Mouse (Mus musculus): Measurements from ENCODE around the gene Polr1a. TPM values are rescaled to one million over a fixed set of nuclear protein-coding genes. Genes with fewer than 3 reads are reported as not detected.

The Polr1a gene
- 10 to 100 TPM; 31.8 to 31.9 TPM for total RNA-seq (2021)
- long read RNA-seq, experiment 1, full-length matches to known transcripts, result 8 of 22 reads
- long read RNA-seq, experiment 1, partial matches to known transcripts, result 10 of 22 reads
- long read RNA-seq, experiment 1, other reads (novel, unspliced or antisense), result 4 of 22 reads
- long read RNA-seq, experiment 2, full-length matches to known transcripts, result 3 of 13 reads
- long read RNA-seq, experiment 2, partial matches to known transcripts, result 8 of 13 reads
- long read RNA-seq, experiment 2, other reads (novel, unspliced or antisense), result 2 of 13 reads

DNA sequence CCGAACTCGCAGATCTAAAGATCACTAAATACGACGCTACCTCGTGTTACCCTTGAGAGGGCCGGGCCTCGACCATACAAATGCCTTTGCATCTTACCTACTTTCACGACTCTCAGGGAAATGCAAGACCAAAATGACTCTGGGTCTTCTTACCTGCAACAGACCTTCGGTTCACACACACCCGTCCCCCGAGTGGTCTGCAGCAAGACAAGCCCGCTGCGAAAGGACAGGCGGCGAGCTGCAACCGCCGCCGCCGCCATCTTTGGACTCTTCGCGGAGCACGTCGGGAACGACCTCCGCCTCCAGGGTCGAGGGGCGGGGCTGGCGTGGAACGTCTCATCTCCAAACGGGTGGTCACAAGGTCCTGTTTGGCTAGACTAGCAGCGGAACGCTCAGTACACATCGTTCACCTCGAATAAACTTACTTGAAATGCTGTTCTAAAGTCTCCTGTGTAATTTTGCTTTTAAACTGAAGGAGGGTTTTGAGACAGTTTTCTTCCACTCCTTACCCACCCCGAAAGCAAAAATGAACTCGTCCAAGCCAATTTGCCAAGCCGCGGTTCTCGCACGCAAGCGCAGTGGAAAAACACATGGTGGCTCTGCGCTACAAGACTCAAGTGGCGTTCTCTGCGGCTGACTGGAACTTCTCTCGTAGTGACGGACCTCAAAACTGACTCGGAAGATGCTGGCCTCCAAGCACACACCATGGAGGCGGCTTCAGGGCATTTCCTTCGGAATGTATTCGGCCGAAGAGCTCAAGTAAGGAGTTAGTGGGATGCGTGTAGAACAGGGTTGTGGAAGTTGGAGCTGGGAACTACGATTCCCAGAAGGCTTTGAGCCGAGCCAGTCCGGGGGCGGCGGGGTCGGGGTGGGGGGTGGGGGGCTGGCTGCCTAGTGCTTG lies at the start of gene Polr1a, which contains the start of gene Ptcd3:
Gene Polr1a, plus strand, starts transcription at position 573 of the 901 bp plus-strand sequence.
Gene Ptcd3, minus strand, starts transcription at position 270 of the 901 bp plus-strand sequence.
- intact Hi-C loops (cut with DNase I), result loop anchor here (10.0 kb wide), 1 partner anchor 426 kb away; no protein-coding TSS in a partner anchor
- no peak; the same call in 1 of the 2 replicates for TF ChIP-seq CTCF (IDR thresholded peaks at IDR 0.05)
- Histone ChIP-seq H3K4me3 (peak within 1 kb of the TSS; percentile 68), H3K27ac (peak within 1 kb of the TSS; percentile 100)
- DNase-seq (ENCODE audit: extremely low spot score in 1 of 2, low spot score in 2 of 2), result peak; percentile 88 to 92

DNA sequence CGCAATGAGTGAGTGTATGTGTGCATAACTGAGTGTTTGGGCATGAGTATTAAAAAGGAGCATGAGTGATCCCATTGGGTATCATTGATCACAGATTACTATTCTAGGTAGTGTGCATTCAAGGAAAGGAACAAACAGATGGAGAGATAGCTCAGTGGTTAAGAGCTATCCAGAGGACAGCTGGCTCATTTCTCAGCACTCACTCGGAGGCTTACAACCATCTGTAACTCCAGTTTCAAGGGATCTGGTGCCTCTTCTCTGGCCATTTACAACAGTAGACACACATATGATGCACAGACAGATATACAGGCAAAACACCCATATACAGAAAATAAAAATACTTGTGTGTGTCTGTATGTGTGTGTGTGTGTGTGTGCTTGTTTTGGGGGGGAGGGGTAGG lies 41.1 kb upstream of the Polr1a start:
- no peak for TF ChIP-seq CTCF (IDR thresholded peaks at IDR 0.05)
- no peak overlapping the region for H3K27ac ChIP-seq
- no peak for DNase-seq (ENCODE audit: extremely low spot score in 1 of 2, low spot score in 2 of 2)
- no peak overlapping the region for H3K4me3 ChIP-seq
- intact Hi-C loops (cut with DNase I), result loop anchor here (10.0 kb wide), 1 partner anchor 457 kb away; no protein-coding TSS in a partner anchor

DNA sequence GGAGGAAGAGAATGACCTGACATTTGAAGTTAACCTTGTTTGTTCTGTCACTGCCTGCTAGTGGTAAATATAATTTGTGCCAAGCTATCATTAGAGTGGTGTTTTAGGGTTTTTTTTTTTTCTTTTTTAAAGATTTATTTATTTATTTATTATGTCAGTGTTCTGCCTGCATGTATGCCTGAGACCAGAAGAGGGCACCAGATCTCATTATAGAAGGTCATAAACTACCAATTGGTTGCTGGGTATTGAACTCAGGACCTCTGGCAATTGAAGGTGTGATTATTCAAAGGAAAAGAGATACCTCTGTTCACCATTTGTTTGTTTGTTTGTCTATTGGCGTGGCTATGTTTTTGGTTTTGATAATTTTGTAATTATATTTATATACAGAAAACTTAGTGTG lies 40.0 kb upstream of the Polr1a start:
- TF ChIP-seq CTCF (IDR thresholded peaks at IDR 0.05), result peak; percentile 48
- H3K27ac ChIP-seq, result no peak overlapping the region
- H3K4me3 ChIP-seq, result no peak overlapping the region
- DNase-seq (ENCODE audit: extremely low spot score in 1 of 2, low spot score in 2 of 2), result no peak
- intact Hi-C loops (cut with DNase I), result loop anchor here (10.0 kb wide), 1 partner anchor 456 kb away; no protein-coding TSS in a partner anchor

DNA sequence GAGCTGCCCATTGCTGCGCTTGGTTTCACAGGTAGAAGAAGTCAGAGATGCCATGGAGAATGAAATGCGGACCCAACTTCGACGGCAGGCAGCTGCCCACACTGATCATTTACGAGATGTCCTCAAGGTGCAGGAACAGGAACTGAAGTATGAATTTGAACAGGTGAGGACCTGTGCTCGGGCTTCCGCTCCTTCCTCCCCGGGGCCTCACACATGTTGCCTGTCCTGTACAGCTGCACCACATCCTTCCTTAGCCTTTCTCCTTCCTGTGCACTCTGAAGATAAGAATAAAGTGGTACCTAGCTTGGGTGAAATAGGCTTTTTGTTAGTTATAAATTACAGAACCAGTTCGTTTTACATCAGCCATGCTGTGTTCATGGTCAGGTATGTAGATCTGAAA lies 37.5 kb upstream of the Polr1a start:
- intact Hi-C loops (cut with DNase I), result no loop called here
- Histone ChIP-seq H3K4me3 (no peak overlapping the region), H3K27ac (no peak overlapping the region)
- DNase-seq (ENCODE audit: extremely low spot score in 1 of 2, low spot score in 2 of 2), result no peak
- TF ChIP-seq CTCF (IDR thresholded peaks at IDR 0.05), result no peak

DNA sequence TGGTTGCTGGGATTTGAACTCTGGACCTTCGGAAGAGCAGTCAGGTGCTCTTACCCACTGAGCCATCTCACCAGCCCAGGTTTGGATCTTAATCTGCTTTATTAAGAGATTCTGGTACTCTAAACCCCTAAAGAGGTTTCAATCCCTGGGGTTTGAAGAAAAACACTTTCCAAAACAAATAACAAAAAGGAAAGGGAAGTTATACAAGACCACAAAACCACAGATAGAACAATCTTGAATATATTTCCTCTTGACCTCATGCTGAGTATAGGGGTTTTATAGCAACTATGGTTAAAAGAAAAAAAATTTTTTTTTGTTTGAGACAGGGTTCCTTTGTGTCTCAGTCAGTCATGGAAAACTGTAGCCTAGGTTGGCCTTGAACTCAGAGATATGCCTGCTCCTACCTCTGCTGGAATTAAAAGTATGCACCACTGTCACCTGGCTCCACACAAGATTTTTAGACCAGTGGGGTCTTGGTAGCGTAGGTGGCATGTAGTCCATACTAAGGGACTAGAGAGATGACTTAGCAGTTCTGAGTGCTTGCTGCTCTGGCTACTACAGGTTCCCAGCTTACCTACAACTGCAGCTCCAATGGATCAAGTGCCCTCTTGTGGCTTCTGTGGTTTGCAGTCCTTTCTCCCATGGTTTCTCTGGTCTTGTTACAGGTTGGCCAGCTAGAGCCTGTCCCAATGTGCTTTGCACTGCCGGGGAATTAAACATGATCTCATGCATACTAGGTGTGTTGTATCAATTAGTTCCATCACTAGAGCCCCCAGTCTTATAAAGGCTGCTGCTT lies 30.7 kb upstream of the Polr1a start:
- intact Hi-C loops (cut with DNase I), result no loop called here
- no peak for DNase-seq (ENCODE audit: extremely low spot score in 1 of 2, low spot score in 2 of 2)
- no peak overlapping the region for H3K27ac ChIP-seq
- no peak; the same call in 1 of the 2 replicates for TF ChIP-seq CTCF (IDR thresholded peaks at IDR 0.05)
- H3K4me3 ChIP-seq, result no peak overlapping the region

DNA sequence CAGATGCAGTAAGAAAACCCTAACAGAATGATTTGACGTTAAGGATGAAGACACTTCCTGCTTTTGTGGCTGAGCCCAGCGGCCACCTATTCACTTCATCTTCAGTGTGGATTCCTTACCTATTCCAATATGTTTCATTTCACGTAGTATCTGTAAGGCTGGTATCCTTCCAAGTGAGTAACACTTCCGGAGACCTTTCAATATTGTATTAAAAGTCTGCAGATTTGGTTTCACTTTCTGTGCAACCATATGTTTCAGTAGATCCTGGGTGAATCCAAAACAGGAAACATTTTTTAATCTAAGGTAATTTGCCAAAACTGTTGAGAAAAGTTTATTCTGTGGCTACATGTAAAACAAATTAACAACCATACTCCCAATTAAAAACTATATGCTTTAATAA lies 15.6 kb upstream of the Polr1a start:
- no peak for DNase-seq (ENCODE audit: extremely low spot score in 1 of 2, low spot score in 2 of 2)
- no peak for TF ChIP-seq CTCF (IDR thresholded peaks at IDR 0.05)
- no peak overlapping the region for H3K4me3 ChIP-seq
- intact Hi-C loops (cut with DNase I), result loop anchor here (10.0 kb wide), 1 partner anchor 298 kb away; no protein-coding TSS in a partner anchor
- H3K27ac ChIP-seq, result no peak overlapping the region

DNA sequence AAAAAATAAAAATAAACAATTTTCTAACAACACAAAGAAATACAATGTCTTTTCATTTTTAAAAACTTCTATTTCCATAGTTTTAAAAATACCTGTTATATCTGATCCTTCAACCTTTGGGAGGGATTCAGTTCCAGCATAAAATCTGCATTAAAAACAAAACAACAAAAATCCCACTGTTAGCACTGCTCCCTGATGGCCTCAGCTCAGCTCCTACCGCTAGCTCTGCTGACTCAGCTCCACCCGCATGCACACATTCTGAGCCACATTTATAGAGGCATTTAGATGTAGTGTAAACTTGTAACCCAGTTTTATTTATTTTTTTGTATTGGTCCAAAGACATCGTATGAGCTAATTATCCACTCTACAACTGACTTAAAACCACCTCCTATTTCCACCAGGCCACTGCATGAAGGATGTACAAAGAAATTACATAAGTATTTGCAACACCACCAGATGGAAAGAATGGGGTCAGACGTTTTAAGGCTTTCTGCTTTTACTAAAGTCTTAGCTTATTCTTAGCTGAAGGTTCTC lies 1.1 kb upstream of the Polr1a start:
- Histone ChIP-seq H3K4me3 (peak overlapping the region; percentile 68), H3K27ac (no peak overlapping the region)
- TF ChIP-seq CTCF (IDR thresholded peaks at IDR 0.05), result no peak
- DNase-seq (ENCODE audit: extremely low spot score in 1 of 2, low spot score in 2 of 2), result no peak
- intact Hi-C loops (cut with DNase I), result loop anchor here (10.0 kb wide), 1 partner anchor 427 kb away; no protein-coding TSS in a partner anchor

DNA sequence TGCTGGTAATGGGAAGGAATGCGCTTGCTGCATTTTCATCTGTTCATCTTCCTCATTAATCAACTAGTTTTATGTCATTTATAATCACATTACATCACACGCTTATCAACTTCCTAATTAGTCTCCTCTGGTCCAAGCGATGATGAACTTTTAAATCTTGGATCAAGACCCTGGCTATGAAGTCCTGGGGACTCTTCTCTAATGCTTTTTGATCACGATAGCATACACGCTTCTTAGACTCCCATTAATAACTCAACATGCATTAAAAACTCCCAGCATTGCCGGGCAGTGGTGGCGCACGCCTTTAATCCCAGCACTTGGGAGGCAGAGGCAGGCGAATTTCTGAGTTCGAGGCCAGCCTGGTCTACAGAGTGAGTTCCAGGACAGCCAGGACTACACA lies 531 bp downstream of the Polr1a start:
- Histone ChIP-seq H3K27ac (peak overlapping the region; percentile 100), H3K4me3 (peak overlapping the region; percentile 68)
- TF ChIP-seq CTCF (IDR thresholded peaks at IDR 0.05), result no peak
- DNase-seq (ENCODE audit: extremely low spot score in 1 of 2, low spot score in 2 of 2), result no peak
- intact Hi-C loops (cut with DNase I), result loop anchor here (10.0 kb wide), 1 partner anchor 425 kb away; no protein-coding TSS in a partner anchor

DNA sequence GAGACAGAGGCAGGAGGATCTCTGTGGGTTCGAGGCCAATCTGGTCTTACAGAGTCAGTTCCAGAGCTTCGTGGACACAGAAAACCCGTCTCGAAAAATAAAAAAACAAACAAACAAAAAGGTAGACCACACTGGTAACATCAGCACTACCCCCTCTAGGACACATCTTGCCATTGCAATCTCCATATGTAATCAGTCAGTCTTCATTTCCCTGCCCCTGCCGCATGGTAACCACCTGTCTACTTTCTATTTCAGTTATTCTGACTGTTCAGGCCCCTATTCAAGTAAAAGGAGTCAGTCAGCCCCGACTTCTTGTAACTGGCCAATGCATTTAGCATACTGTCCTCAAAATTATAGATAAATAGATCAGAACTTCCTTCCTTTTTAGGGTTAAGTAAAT lies 987 bp downstream of the Polr1a start:
- H3K4me3 ChIP-seq, result peak overlapping the region; percentile 68
- intact Hi-C loops (cut with DNase I), result loop anchor here (10.0 kb wide), 1 partner anchor 425 kb away; no protein-coding TSS in a partner anchor
- no peak overlapping the region for H3K27ac ChIP-seq
- DNase-seq (ENCODE audit: extremely low spot score in 1 of 2, low spot score in 2 of 2), result no peak
- no peak; the same call in none of the 2 replicates for TF ChIP-seq CTCF (IDR thresholded peaks at IDR 0.05)

DNA sequence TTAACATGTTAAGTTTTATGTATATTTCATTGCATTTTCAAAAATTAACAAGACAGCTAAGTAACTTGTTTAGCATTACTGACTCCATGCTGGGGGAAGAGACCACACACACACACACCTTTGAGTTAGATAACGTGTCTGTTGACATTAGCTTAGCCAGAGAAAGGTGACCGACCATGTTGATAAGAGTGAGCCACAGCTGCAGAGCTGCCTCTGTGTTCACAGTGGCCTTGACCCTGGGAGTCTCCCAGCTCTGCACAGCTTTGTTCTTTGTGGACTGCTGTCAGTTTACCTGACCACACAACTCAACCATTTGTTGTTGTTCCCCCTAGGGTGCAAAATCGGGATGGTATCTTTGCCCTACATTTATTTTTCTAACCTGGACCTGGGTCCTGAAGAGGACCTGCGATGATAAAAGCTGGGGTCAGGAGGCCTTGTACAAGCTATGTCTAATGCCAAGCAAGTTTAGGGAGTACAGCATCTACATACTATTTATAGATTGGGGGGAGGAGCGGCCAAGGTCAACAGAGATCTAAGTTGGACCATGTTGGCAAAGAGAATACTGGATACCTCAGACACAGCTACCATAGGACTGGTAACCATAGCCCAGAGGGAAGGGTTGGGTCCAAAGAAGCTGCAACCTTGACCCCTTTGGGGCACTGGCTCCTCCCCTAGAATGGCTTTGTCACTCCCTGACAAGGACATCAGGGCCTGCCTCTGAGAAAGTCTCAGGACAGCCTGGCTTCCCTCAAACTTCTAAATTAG lies 3.0 kb downstream of the Polr1a start:
- intact Hi-C loops (cut with DNase I), result no loop called here
- TF ChIP-seq CTCF (IDR thresholded peaks at IDR 0.05), result no peak
- Histone ChIP-seq H3K4me3 (no peak overlapping the region), H3K27ac (no peak overlapping the region)
- DNase-seq (ENCODE audit: extremely low spot score in 1 of 2, low spot score in 2 of 2), result no peak

All from left cerebral cortex, adult 2 months (tissue).